Mouse (Mus musculus): ENCODE results near the gene Tgfb2. TPM values are rescaled to one million over a fixed set of nuclear protein-coding genes. Genes with fewer than 3 reads are reported as not detected.

Gene Tgfb2
- polyA plus RNA-seq, 1 experiment from 2014 or later, result 21.5 TPM

- Histone ChIP-seq H3K4me3 (ENCODE audit: low read depth, low read length) (no peak overlapping the region), H3K27me3 (replicated peaks; ENCODE audit: control insufficient read depth, insufficient read depth, low read length) (no peaks in the 10 kb centered on the region), H3K9me3 (ENCODE audit: control insufficient read depth, low read length) (no peaks in the 10 kb centered on the region), H3K27ac (ENCODE audit: low read depth) (no peak overlapping the region), H3K9ac (ENCODE audit: low read length) (no peak overlapping the region), H3K4me1 (replicated peaks; ENCODE audit: control insufficient read depth, insufficient read depth, low read length) (no peaks in the 10 kb centered on the region), H3K4me2 (ENCODE audit: low read length) (no peak overlapping the region), H3K36me3 (ENCODE audit: control insufficient read depth, insufficient read depth, low read length) (no peaks in the 10 kb centered on the region)
- 70% methylated on average over 5 of the region's 5 CpGs for WGBS
- DNase-seq (ENCODE audit: low spot score) (no peak), ATAC-seq (replicated peaks; ENCODE audit: low FRiP score, low TSS enrichment, low read depth) (no peak)
Measured at GRCm38 (mm10) chr1:186577302-186577701, 128.5 kb downstream of the Tgfb2 start.

GRCm38 (mm10) chr1:186575629-186576028, 130.2 kb downstream of the Tgfb2 start:
- Histone ChIP-seq H3K4me2 (ENCODE audit: low read length) (no peak overlapping the region), H3K9me3 (ENCODE audit: control insufficient read depth, low read length) (no peaks in the 10 kb centered on the region), H3K4me3 (ENCODE audit: low read depth, low read length) (no peak overlapping the region), H3K27ac (ENCODE audit: low read depth) (no peak overlapping the region), H3K27me3 (replicated peaks; ENCODE audit: control insufficient read depth, insufficient read depth, low read length) (no peaks in the 10 kb centered on the region), H3K9ac (ENCODE audit: low read length) (no peak overlapping the region), H3K36me3 (ENCODE audit: control insufficient read depth, insufficient read depth, low read length) (no peaks in the 10 kb centered on the region), H3K4me1 (replicated peaks; ENCODE audit: control insufficient read depth, insufficient read depth, low read length) (no peaks in the 10 kb centered on the region)
- WGBS, result 62% methylated on average over 9 of the region's 9 CpGs
- DNase-seq (ENCODE audit: low spot score) (no peak), ATAC-seq (replicated peaks; ENCODE audit: low FRiP score, low TSS enrichment, low read depth) (no peak)

GRCm38 (mm10) chr1:186575074-186575473, 130.7 kb downstream of the Tgfb2 start:
- Histone ChIP-seq H3K4me2 (ENCODE audit: low read length) (no peak overlapping the region), H3K36me3 (ENCODE audit: control insufficient read depth, insufficient read depth, low read length) (no peaks in the 10 kb centered on the region), H3K27me3 (replicated peaks; ENCODE audit: control insufficient read depth, insufficient read depth, low read length) (no peaks in the 10 kb centered on the region), H3K4me1 (replicated peaks; ENCODE audit: control insufficient read depth, insufficient read depth, low read length) (no peaks in the 10 kb centered on the region), H3K9me3 (ENCODE audit: control insufficient read depth, low read length) (no peaks in the 10 kb centered on the region), H3K27ac (ENCODE audit: low read depth) (no peak overlapping the region), H3K9ac (ENCODE audit: low read length) (no peak overlapping the region), H3K4me3 (ENCODE audit: low read depth, low read length) (no peak overlapping the region)
- WGBS, result 81% methylated on average over 7 of the region's 7 CpGs
- ATAC-seq (replicated peaks; ENCODE audit: low FRiP score, low TSS enrichment, low read depth) (no peak), DNase-seq (ENCODE audit: low spot score) (no peak)

Other genes starting within 250 kb of the Tgfb2 start
- gene Rrp15, start 43.4 kb upstream of the Tgfb2 start, polyA plus RNA-seq (2014; fragmentation: Nextera tagmentation; extraction: Ambion mirVana), result 76.4 and 85.1 TPM in 2 replicates